Mouse (Mus musculus) left cerebral cortex, adult 11 months (tissue): ENCODE measurements at regions not wholly inside any gene's neighbourhood (a gene's known extent, or its start where the extent isn't known, plus 50 kb on each side); places are given as distances from the start of the nearest gene placed in this dataset.
A peak's percentile ranks its signal among the peaks of the same experiment; 100 is the strongest.

ENCODE experiments used
- DNase-seq: peaks from one replicate; pipeline ENCODE4 v3.0.0; 2022; ENCODE audit warnings: low spot score

DNA sequence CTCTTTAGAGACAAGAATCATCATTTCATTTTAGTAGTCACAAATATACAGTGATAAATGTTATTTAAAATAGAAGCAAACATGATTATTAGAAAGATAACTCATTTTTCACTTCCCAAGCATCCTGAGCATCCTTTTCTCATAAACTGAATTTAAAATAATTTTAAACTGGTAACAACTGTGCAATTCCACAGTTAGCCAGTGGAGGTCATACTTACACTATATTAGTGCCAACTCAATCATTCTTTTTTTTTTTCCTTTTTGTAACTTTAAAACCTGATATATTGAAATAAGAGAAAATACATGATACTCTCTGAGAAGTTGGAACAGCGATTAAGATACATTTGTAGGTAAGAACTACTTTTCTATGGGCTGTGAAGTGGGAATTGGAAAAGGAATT is 113.2 kb upstream of the Gm17509 start:
- DNase-seq, result no peak

GRCm38 (mm10) chr13:117334539-117334938 is 113.7 kb upstream of the Gm17509 start:
- no peak for DNase-seq

DNA sequence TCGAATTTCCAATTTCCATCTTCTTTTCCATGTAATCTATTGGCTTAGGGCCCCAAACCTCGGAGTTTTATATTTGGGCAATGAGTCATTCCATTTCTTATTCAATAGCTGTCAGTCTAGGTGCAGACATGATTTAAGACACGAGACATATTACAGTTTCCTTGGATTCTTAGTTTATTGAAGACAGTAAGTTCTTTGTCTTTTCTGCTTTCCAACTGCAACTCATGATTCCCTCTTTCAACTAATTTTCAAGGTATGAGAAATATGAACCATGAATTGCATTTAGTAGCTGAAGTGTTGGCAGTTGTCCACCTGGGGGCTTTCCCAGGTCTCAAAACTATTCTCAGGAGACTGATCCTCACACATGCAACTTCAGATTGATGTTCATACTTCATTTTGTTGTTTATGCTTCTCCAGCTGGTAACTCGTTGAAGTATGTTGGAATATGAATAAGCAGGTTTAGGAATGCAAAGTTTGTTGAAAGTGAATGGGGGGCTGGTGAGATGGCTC is 160.3 kb upstream of the Gm17509 start:
- DNase-seq, result no peak

DNA sequence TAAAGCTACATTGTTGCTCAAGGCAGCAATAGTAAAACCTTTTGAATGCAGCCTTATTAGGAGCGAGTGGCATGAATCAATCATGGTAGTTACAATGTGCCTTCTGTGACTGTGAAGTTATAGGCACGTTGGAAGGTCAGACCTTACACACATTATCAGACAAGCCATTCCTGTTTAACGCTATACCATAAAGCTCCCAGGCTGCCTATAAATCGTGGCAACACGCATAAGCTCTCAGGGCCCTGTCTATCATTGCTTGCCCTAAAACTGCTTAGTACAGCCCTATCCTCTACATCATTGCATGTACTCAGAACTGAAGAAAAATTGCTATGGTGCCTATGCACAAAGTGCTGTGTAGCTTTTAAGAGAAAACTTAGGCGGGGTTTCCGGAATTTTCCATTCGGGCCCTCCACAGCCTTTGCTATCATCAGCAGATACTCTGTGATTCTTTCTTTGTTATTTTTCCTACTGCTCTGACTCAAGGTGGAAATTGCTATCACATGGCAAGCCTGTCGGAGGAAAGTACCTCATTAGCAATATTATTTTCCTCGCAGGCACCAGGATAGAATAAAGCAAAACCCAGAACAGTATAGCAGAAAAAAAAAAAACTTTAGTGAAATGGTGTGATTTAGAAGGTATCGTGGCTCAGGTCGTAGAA is 162.7 kb upstream of the Gm17509 start:
- DNase-seq, result no peak

DNA sequence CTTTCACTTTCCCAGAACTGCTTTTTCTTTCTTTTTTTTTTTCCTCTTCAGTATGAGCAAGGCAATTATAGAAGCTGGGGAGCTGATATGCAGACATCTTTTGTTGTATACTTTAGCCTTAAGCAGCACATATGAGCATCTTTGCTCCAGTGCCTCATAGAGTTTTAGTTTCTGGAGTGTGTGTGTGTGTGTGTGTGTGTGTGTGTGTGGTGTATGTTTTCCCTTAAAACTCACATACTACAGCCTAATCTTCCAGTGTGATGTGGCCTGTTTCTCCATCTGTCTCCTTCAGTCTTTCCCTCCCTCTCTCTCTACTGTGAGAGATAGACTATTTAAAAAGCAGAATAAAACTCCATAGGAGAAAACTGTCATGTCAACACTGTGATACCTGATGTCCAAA is 169.4 kb upstream of the Gm17509 start:
- DNase-seq, result no peak

- no peak for DNase-seq
These were observed 172.6 kb upstream of the Gm17509 start for GRCm38 (mm10) chr13:117393488-117393887.

DNA sequence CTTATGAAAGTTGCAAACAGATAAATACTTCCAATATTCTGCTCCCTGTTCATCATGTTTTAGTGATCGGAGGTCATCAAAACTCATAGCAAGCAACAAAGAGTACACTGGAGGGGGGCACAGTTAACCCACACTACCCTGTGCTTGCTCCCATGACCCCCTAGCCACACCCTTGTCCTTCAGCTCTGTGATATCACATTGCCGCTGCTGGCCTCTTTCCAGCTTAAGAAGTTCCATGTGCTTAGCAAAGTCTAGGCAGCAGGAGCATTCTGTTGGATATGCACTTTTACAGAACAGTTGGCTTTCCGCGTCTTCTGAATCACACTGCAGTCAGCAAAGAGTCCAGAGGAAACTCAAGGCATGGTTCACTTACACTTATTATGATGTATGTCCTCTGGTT is 180.4 kb upstream of the Gm17509 start:
- no peak for DNase-seq

- no peak for DNase-seq
These were observed 189.1 kb upstream of the Gm17509 start for GRCm38 (mm10) chr13:117409940-117410339.

GRCm38 (mm10) chr13:117413616-117414015 is 188.5 kb upstream of the Hcn1 start:
- DNase-seq, result no peak

DNA sequence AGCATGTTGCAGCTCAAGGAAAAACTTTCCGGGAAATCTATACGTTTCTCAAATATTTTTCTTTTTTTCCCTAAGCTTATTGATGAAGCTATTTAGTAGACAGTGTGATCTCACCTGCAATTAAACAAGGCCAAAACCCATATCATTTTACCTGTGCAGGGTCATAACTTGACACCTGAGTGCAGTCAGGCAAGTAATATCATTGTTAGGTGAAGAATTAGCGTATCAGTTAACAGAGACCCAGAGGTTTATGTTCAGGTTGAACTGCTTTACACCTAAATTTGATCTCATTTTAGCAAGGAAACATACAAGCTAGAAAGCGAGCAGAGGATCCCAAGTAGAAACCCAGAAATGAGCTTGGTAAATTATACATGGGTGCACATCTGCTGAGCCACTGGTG is 178.6 kb upstream of the Hcn1 start:
- DNase-seq, result no peak

DNA sequence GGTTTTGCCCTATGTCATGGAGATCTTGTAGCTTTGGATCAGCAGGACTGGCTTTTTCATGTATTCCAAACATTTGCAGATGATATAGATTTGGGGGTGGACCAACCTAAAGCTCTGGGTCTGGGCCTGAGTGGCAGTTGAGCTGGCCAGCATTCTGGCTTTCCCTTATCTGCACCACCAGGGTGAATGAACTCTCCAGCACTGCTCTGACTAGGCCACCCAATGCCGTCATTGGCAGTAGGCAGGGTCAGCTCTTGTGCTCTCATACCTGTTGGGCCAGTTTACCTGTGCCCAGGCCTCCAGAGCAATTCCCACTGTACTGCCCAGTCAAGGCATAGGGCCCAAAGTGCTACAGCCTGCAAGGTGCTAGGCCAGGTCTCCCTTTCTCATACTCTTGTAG is 177.1 kb upstream of the Hcn1 start:
- no peak for DNase-seq

- DNase-seq, result no peak
These were observed 134.7 kb upstream of the Hcn1 start for GRCm38 (mm10) chr13:117467407-117467806.

- DNase-seq, result no peak
These were observed 129.4 kb upstream of the Hcn1 start for GRCm38 (mm10) chr13:117472726-117473125.

DNA sequence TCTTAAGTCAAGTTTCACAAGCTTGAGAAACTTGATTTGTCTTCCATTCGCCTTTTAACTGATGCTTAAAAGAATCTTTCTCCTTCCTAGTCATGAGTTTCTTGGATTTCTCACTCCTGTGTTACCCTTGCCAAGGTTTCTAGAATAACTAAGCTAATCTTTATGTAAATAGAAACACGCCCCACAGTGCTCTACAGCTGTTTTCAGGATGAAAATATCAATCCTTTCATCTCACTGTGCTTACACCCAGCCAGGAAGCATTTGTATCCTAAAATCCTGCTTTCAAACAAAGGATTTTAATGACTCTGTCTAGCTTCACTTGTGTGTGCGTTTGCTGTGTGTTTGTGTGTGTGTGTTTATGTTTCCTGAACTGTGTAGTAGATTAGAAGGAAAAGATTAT is 119.5 kb upstream of the Hcn1 start:
- no peak for DNase-seq

- DNase-seq, result no peak
These were observed 93.4 kb upstream of the Hcn1 start for GRCm38 (mm10) chr13:117508746-117509145.

DNA sequence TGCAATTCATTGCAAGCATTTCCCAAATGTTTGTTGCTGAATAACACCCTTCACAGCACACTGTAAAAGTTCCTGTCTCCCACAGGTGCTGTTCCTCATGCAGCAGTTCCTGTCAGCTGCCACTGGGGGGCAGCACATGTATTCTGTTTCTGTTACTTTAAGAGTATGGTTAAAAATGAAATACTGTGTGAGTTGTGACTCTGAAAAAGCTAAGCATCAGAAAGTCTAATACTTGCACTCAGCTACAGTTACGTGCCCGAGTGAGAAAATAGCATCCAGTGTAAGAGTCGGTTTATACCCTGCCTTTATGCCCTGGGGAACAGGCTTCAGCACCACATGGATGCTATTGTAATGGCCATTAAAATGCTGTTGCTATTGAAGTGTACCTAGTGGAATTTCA is 52.0 kb upstream of the Hcn1 start:
- DNase-seq, result peak; percentile 23
